Mouse (Mus musculus) heart, adult 9 months (tissue): ENCODE data around the gene Csrnp3.

Experiments
- DNase-seq, 2 experiments: peaks; one replicate each; pipeline ENCODE4 v3.0.0; 2022; ENCODE audit warnings: low spot score in 2 of 2

Gene Csrnp3

DNA sequence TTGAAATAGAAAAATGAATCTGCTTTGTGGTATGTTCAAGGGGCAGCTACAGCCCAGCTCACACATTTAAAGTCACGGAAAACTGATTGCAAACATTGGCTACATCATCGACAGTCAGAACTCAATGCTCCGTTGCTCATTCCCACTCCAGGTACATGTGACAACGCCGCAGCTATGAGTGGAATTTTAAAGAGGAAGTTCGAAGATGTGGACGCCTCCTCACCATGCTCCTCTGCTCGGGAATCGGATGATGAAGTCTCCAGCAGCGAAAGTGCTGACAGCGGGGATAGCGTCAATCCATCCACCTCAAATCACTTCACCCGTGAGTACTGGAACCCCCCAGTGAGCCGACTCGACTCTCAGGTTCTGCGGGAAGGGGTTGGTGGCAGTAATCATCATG lies 103.2 kb downstream of the Csrnp3 start:
- no peak for DNase-seq

DNA sequence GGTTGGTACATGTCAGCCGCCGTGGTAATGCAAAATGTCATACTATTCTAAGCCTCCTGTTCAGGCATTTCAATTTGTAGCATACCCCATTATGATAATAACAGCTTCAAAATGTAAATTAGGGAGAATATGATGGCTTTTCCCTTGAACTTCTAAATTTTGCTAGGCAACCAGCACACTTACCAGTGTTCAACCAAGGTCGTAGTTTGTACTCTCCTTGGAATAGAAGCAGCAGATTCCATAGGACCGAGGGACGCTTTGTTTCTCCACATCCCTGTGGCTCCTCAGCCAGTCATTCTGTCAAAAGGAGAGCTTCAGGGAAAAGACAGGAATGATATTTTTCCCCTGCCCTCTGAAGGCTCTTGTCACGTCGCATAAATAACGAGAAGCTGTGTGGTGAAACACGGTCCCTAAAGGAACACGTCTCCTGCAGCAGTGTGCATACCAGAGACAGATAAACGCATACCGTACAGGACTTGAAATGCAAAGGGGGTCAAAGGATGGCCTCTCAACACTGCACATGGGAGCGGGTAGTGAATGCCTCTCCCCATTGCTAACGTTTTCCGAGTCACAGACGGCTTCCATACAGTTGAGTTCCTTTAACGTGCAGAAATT lies 108.3 kb downstream of the Csrnp3 start:
- no peak for DNase-seq

DNA sequence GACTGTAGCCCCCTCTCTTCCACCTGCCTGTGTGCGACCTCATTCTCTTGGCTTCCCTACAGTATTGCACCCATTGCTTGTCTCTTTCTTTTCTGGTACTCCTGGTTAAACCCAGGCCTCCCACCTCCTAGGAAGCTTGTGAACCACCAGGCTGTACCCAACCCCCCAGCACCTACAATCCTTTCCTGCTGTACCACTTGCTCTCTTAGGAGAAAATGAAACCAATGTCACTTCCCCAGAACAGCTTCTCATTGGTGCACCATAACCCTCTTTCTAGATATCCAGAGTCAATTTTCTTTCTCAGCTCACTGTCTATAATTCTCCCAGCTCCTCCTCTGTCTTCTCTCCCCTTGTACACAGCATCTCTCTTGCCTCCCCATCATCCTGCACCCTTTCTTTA lies 110.2 kb downstream of the Csrnp3 start:
- DNase-seq, result no peak

DNA sequence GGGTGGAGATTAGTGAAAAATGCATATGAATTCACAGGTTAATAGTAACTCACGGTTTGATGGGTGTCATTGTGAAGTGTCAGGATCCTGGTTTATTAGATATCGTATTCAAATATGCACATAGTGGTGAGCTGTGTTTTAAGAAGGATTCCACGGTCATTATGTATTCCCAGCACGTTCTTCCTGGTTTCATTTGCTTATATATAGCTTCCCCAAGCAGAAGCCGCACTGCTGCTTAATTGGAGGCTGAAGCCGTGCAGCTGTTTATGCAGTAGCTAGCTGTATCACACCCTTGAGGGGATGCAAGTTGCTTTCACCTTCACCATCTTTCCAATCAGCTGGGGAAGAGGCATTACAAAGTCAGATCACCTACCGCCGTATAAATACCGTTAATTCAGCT lies 111.2 kb downstream of the Csrnp3 start:
- no peak for DNase-seq

DNA sequence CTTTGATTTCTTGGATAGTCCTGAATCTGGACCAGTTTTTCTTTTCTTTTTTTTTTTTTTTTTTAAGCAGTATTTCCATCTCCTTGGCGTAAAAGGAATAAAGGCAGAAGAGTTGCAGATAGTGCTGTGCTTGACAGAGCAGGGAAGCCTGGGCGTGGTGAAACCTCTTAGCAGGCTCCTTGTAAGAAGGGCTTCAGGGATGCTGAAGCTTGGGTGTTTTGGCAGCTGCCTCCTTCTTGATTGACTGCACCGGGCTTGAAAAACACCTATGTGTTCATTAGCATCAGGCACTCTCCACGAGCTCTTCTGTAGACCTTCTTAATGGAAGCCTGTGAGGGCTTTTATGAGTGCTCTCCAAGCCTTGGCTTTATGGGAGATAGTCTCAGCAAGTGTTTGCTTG lies 117.9 kb downstream of the Csrnp3 start:
- no peak for DNase-seq

DNA sequence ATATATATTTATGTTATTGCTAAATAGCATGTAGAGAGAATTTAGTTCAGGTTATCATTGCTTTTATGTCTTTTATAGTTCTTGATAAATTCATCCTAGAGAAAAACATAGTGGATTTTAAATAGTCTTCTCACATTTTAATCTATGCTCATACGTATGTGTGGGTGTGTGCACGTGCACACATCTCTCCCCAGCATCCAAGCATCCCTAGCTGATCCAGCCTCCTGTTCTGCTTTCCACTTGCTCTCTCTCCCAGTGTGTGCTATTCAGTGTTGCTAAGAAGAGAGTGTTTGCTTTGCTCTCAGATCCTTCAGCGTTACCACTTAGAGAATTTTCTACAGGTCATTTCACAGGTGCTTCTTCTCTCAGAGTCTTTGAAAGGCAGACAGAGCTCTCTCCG lies 123.2 kb downstream of the Csrnp3 start:
- no peak for DNase-seq

DNA sequence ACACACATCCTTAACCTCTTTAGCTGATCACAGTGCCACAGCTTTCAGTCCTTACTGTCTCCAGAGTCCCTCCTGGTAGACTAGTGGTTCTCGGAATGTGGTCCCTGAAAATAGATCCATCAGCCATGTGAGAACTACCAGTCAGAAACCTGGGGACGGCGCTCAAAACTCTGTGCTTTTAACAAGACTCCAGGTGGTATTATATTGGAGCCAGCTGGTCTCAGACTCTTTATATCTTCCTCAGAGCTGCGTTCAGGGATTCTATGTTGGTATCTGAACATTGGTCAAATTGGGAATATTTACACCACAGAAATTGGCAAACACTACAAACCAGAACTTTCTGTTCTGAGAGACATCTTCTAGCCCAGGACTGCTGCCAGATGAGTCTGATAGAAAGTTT lies 128.3 kb downstream of the Csrnp3 start:
- DNase-seq, result no peak

DNA sequence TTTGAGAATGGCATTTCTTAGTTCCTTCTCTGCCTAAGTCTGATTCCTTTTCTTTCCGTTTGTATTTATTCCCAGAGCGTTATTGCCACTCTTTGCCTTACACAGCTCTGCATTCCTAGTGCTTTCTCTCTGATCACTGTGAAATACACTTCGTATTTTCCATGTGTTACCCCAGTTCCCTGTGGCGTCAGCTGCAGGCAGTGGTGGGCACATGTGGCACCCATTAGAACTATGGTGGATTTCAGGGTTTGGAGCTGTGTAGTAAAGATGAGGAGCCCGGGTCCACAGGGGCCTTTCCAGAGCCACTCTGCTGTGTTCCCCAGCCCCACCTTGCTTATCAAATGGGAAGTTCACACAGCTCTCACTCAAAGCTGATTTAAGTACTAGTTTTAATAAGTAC lies 129.8 kb downstream of the Csrnp3 start:
- no peak for DNase-seq

DNA sequence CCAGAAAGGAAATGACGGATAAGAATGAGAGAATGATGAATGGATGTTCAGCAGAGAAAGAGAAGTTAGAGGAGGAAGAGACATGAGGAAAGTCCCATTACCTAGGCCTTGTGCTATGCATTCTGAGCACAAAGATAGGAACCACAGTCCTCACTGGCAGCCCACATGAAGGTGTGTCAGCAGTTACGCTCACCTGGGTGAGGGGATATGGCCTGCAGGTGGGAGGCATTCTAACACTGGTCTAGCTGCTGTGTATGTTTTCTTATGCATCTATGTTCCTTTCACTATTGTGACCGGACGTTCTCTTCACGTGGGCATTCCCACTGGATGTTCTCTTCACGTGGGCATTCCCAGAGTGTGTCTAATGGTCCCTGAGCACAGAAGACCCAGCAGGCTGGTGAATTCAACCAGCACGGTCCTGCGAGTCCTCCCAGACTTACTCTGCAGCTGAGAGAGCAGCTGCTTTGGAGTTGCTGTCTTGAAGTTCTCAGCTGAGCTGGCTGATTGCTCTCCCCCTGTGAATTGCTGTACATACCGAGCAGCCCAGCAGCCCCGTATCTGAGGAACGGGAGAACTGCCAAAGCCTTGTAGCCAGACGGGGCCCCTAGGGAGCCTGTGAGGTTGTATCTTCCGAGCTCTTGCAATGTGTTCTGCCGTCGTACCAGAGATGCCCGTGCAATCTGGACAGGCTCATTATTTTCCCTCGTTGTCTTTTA lies 133.9 kb downstream of the Csrnp3 start:
- no peak for DNase-seq

DNA sequence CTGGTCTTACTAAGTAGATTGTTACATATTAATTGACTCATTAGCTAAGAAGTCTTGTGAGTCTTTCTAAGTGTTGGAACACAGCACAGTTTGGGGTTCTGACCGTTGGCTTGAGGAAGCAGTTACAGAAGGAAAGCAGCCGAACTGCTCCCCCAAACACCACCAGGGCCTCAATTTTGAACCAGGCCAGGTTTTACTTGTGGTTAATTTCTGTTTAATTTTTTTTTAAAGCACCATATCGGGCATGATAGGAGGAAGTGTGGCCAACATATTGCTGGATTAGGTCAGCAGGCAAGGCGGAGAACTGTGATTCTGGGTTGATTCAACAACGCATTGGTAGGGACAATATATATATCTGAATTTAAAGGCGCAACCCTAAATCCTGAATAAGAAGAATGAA lies 135.9 kb downstream of the Csrnp3 start:
- no peak for DNase-seq

DNA sequence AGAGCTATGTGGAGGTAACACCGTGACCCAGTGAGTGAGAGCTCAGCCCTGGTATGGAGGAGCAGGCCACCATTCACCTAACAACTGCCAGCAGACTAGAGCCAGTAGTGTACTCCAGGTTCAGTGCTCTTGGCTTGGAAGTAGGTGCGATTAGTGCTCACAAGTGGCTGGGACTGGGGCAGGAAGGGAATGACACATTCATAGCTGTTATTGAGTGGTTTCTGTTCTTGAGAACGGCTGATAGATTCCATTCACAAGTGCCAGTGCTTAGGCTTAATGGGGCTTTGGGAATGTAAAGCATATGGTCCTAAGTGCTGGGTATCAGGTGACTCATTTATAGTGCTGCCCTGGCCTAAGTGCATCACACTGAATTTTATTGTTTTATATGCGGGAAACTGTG lies 136.4 kb downstream of the Csrnp3 start:
- no peak for DNase-seq

DNA sequence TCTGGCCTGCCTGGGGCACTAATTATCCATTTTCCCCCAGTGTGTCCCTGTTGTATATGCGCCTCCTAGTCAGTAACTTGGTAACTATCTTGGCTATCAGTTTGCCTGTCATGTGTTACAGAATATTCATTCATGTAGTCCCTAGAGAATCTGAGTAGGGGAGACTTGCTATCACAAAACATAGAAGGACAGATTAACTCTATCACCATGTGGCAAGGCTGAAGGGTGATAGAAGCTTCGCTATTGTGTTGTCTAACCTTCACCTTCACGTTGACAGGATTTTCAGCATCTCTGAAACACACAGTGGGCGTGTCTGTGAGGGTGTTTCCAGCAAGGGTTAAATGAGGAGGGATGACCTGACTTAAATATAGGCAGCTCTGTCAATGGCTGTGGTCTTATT lies 140.1 kb downstream of the Csrnp3 start:
- DNase-seq, result no peak

DNA sequence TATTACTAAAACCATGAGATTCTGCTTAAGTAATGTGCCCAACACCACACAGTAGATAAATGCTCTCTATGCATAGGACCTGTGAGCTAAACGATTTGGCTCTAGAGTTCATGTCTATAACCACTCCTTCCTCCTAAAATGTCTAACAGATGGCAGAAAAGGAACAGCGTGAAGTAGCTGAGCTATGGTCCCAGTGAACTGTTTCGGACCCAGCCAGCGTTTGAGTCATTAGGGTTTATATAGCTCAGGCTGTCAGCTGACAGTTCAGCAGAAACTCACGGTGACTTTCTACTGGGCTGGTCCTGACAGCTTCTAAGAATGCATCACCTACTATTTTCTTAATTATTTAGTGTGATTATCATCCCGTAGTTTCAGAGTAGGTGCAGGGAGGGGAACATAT lies 141.5 kb downstream of the Csrnp3 start:
- DNase-seq, result no peak

DNA sequence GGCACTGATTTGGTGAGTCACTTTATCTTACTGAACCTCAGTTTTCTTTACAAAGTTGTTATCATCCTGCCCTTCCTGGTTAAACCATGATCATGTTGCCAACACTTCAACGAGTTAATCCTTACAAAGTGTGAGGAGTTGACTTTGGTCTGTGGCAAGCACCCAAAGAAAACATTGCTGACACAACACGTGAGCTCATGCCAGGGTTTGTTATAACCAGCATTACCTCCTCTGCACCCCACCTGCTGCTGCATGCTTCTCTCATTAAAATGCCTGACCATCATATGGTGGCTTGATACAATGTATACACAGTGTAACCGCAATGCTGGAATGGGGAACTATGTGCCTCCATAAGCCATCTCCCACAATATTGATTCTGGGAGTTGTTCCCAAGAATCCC lies 142.0 kb downstream of the Csrnp3 start:
- DNase-seq, result no peak

DNA sequence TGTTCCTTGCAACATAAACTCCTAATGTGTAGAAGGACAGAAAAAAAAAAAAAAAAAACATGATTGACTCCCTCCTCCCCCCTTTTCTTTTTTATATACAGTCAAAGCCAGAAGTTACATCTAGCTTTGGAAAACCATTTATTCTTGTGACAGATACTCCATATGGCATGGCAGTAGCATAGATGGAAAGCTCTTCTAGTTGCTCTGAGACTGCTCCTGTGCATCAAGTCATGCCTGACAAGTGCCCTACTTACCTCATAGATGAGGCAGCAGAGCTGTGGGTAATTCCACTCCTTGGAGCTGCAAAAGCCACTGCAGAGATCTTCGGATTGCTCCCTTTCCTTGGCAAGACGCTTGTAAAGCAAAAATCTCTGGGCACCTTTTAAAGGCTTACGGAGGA lies 143.2 kb downstream of the Csrnp3 start:
- no peak for DNase-seq

DNA sequence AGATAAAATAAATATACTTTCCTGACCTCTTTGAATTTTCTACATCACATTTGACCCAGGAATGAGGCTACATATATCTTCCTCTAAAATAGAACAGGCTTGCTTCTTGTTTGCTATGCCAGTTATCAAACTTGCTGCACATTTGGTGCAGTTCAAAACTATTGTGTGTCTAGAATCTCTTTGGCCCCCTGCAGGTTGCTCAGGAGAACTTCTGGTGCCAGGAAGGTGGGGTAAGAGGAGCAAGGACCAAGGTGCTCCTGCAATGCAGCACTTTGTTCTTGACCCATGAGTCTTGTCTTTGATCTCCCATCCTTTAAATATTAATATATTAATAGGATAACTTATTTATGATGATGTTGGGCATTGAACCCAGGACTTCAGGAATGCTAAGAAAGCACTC lies 144.5 kb downstream of the Csrnp3 start:
- DNase-seq, result no peak

DNA sequence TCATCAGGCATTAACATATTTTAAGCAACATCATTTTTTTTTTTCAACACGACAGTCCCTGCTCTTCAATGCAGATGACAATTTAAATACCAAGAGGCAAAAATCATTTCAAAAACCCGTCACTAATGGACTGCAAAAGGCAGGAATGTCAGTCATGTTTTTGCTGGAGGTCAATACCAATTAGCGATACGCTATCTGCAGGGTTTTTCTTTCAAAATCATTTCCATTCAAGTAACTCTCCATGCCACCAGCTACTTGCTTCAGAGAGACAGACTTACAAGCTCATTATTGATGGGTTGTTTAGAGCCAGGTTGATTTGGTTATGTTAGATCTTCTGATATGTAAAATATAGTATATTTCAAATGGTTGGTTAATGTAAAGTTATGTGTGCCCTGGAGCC lies 145.2 kb downstream of the Csrnp3 start:
- no peak for DNase-seq

DNA sequence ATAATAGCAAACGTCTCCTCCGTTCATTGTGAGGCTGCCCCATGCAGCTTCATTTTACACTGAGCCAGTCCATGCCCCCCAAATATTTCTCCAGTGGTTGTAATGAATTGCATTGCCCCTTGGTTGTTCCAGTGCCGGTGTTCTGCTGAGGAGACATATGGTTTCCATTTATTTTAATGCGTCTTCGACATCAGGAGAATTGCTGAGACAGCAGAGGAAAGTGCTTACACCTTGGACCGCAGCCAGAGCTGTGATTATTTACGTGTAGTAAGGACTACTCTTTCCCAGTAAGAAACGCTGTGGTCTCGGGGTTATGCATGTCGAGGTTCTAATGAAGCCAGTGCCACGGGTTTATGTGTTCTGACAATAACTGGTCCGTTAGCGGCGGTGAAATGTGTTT lies 147.8 kb downstream of the Csrnp3 start:
- DNase-seq, result no peak

DNA sequence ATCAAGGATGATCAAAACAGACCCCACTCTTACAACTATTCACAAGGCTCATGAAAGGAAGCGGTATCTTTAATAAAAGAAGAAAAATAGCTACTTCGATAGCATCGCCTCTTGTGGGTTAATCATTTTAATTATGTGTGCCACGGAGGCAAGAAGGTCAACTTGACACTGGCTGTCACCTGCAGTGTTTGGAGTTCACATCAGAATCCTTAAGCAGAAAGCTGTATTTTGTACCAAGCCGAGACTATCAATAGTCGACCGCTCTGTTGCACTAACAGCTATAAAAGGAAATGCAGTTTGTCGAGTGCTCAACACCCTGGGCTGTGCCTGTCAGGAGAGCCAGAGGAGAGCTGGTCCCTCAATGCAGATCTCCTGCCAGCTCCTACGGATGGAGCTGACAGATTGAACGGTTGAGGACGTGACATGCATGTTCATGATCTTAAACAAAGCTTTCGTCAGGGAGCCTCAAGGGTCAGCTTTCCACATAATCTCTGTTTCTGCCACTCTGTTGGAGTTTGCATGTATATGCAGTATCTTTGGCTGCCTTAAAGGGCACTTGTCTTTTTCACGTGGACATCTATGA lies 149.4 kb downstream of the Csrnp3 start:
- no peak for DNase-seq

DNA sequence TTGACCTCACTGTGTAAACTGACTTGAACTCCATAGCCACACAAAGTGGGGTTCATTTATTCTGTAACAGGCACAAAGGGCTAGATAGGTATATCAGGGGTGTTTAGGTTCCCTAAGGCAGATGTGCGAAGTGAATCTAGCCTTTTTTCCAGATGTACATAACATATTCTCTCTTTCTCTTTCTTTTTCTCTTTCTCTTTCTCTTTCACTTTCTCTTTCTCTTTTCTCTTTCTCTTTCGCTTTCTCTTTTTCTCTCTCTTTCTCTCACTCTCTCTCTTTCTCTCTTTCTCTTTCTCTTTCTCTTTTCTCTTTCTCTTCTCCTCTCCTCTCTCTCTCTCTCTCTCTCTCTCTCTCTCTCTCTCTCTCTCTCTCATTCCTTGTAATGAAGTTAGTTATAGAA lies 153.2 kb downstream of the Csrnp3 start:
- no peak for DNase-seq

DNA sequence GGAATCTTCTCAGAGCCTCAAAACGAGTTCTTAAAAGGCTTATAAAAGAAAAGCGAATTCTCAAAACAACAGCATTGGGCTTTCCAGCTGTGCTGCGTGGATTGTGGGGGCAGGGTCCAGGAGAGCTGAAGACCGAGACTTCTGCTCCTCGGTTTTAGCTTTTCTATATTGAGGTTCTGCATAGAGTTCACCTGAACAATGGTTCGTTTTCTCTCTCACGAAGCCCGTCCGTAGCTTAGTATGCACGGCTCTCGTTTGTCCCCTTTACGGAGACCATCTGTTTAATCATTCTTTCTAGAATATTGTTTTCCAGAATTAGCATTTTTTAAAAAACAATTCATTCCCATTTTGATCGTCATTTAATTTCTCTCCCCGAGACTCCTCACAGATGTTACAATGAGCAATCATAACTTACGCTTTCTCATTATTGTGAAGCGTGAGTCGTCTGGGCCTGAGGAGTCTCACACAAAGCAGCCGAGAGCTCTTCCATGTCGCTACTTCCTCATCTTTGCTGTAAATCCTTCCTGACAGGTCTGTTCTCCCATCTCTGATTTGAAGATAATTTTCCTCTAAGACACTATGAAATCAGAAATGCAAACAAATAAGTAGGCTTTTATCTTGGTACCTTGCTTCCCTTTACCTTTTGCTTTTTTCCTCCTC lies 163.6 kb downstream of the Csrnp3 start:
- DNase-seq, result no peak

DNA sequence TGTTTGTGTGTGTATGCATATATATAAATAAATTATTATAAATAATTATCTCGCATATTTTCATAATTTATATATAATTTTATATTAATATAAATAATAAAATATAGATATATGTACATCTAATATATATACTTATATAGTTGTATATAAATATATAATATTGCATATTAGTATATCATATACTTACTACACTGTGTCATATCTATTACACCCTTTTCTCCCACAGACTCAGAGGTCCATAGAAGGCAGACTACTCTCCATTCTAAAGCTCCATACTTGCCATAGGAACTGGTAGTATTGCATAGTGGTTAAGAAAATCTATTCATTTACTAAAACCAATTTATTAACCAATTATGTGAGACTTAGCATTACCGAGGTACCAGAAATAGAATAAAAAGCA lies 164.1 kb downstream of the Csrnp3 start:
- DNase-seq, result no peak

DNA sequence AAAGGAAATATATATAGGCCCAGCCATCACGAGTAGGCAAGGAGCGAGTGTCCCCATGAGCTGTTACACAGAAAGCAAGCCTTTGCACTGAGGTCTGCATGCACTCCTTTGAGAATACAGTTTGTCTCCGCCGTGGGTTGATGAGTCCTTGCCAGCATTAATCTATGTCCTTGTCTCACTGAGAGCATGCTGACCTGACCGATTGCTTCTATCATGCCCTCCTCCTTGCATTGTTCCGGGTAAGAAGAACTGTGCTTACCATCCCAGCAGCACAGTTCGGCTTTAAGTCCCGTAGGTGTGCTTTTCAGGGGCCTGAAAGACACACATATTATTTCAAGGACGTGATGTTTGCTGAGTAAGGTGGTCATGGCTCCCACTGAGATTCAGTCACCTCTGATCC lies 173.1 kb downstream of the Csrnp3 start:
- no peak for DNase-seq
